Mouse (Mus musculus) lung, embryonic 16.5 days (tissue): ENCODE data around the gene Otx1. TPM values are rescaled to one million over a fixed set of nuclear protein-coding genes. Genes with fewer than 3 reads are reported as not detected.

Experiments used
- ATAC-seq: fragments of 200-750 bp; cut with Nextera tagmentation; 2 replicates; pipeline ENCODE4 v1.8.0; 2017; ENCODE audit warnings: low read depth, mild to moderate bottlenecking, moderate library complexity
- H3K27ac ChIP-seq: fragments of 300-500 bp; sonication (generic); 2 replicates; pipeline ENCODE4 v1.5.1; 2014; ENCODE audit warnings: mild to moderate bottlenecking, control low read depth, low read length
- H3K27me3 ChIP-seq: fragments of 300-500 bp; sonication (generic); 2 replicates; pipeline ENCODE4 v1.6.1; 2014; ENCODE audit warnings: low read depth, low read length, mixed read lengths; ENCODE audit not compliant: control insufficient read depth, insufficient read depth
- H3K36me3 ChIP-seq: fragments of 300-500 bp; sonication (generic); 2 replicates; pipeline ENCODE4 v1.6.1; 2014; ENCODE audit warnings: low read length; ENCODE audit not compliant: control insufficient read depth, insufficient read depth
- H3K4me1 ChIP-seq: fragments of 300-500 bp; sonication (generic); replicated peaks from 2 replicates; pipeline ENCODE4 v1.6.1; 2014; ENCODE audit warnings: low read length, mixed read lengths; ENCODE audit not compliant: control insufficient read depth, insufficient read depth
- H3K4me2 ChIP-seq: fragments of 300-500 bp; sonication (generic); 2 replicates; pipeline ENCODE4 v1.6.1; 2014; ENCODE audit warnings: low read depth, low read length, control low read depth
- H3K4me3 ChIP-seq: fragments of 300-500 bp; sonication (generic); 2 replicates; pipeline ENCODE4 v1.5.1; 2014; ENCODE audit warnings: mild to moderate bottlenecking, low read length, control low read depth
- H3K9ac ChIP-seq: fragments of 300-500 bp; sonication (generic); 2 replicates; pipeline ENCODE4 v1.6.1; 2014; ENCODE audit warnings: low read length, control low read depth
- H3K9me3 ChIP-seq: fragments of 300-500 bp; sonication (generic); 2 replicates; pipeline ENCODE4 v1.6.1; 2016; ENCODE audit warnings: low read length; ENCODE audit not compliant: control insufficient read depth
- WGBS: fragments of 180-500 bp; shearing (Covaris S2); extraction: QIAGEN DNeasy Blood & Tissue Kit; methylation state at CpG from one replicate; pipeline ENCODE4 v1.1.7; 2014; 5-methylcytosine and 5-hydroxymethylcytosine counted together
- polyA plus RNA-seq: library from polyadenylated mRNA; unstranded; fragments of >200 nt; fragmentation: Nextera tagmentation; extraction: Ambion mirVana; gene quantifications from 2 replicates; pipeline ENCODE4 v1.2.1, GENCODE M21; 2015

Gene Otx1
- polyA plus RNA-seq, 1 experiment from 2014 or later, result 0.59 TPM

GRCm38 (mm10) chr11:22008129-22008596, 5.5 kb upstream of the Otx1 start:
- Histone ChIP-seq H3K9ac (no peak overlapping the region), H3K9me3 (no peaks in the 10 kb centered on the region), H3K4me1 (peaks cover 10% of the 10 kb centered on the region), H3K27ac (no peak overlapping the region), H3K36me3 (no peaks in the 10 kb centered on the region), H3K4me2 (peak overlapping the region; percentile 1), H3K4me3 (peak overlapping the region; percentile 4; the same call in 1 of the 2 replicates), H3K27me3 (peaks cover 46% of the 10 kb centered on the region)
- ATAC-seq, result no peak
- WGBS, result 17% methylated on average over 10 of the region's 10 CpGs

GRCm38 (mm10) chr11:22007781-22008110, 5.0 kb upstream of the Otx1 start:
- H3K9ac ChIP-seq, result no peak overlapping the region
- no peak overlapping the region for H3K27ac ChIP-seq
- H3K4me1 ChIP-seq, result peaks cover 12% of the 10 kb centered on the region
- H3K27me3 ChIP-seq, result peaks cover 47% of the 10 kb centered on the region
- no peaks in the 10 kb centered on the region for H3K36me3 ChIP-seq
- no peaks in the 10 kb centered on the region for H3K9me3 ChIP-seq
- peak overlapping the region; percentile 0; the same call in 1 of the 2 replicates for H3K4me3 ChIP-seq
- ATAC-seq, result no peak
- WGBS, result 21% methylated on average over 6 of the region's 6 CpGs
- H3K4me2 ChIP-seq, result peak overlapping the region; percentile 1

GRCm38 (mm10) chr11:22007088-22007780, 4.5 kb upstream of the Otx1 start:
- 19% methylated on average over 20 of the region's 20 CpGs for WGBS

GRCm38 (mm10) chr11:22006471-22007087, 3.9 kb upstream of the Otx1 start:
- no peak for ATAC-seq
- Histone ChIP-seq H3K9ac (no peak overlapping the region), H3K9me3 (no peaks in the 10 kb centered on the region), H3K27ac (no peak overlapping the region), H3K4me2 (no peak overlapping the region), H3K4me1 (peaks cover 23% of the 10 kb centered on the region), H3K27me3 (peaks cover 58% of the 10 kb centered on the region), H3K4me3 (no peak overlapping the region), H3K36me3 (no peaks in the 10 kb centered on the region)
- 42% methylated on average over 12 of the region's 12 CpGs for WGBS

More at GRCm38 (mm10) chr11:22007088-22007780, 4.5 kb upstream of the Otx1 start:
- Histone ChIP-seq H3K27ac (no peak overlapping the region), H3K4me2 (peak overlapping the region; percentile 1; the same call in 1 of the 2 replicates), H3K4me3 (peak overlapping the region; percentile 0; the same call in 1 of the 2 replicates), H3K9ac (no peak overlapping the region), H3K36me3 (no peaks in the 10 kb centered on the region), H3K4me1 (peaks cover 17% of the 10 kb centered on the region), H3K9me3 (no peaks in the 10 kb centered on the region), H3K27me3 (peaks cover 52% of the 10 kb centered on the region)
- no peak for ATAC-seq

GRCm38 (mm10) chr11:22005281-22005870, 2.7 kb upstream of the Otx1 start:
- Histone ChIP-seq H3K4me2 (no peak overlapping the region), H3K9me3 (no peaks in the 10 kb centered on the region), H3K4me3 (no peak overlapping the region), H3K36me3 (no peaks in the 10 kb centered on the region), H3K27ac (no peak overlapping the region), H3K4me1 (peaks cover 33% of the 10 kb centered on the region), H3K27me3 (peaks cover 69% of the 10 kb centered on the region), H3K9ac (no peak overlapping the region)
- 42% methylated on average over 9 of the region's 9 CpGs for WGBS
- no peak for ATAC-seq

- no peaks in the 10 kb centered on the region for H3K36me3 ChIP-seq
- 0 out of 2 replicates have a peak, but pooled peaks have one; percentile 15 for ATAC-seq
- no peaks in the 10 kb centered on the region for H3K9me3 ChIP-seq
- H3K4me3 ChIP-seq, result peak overlapping the region; percentile 19; the same call in 1 of the 2 replicates
- no peak overlapping the region for H3K4me2 ChIP-seq
- H3K27me3 ChIP-seq, result peaks cover 79% of the 10 kb centered on the region
- no peak overlapping the region for H3K9ac ChIP-seq
- 6% methylated on average over 18 of the region's 18 CpGs for WGBS
- peaks cover 33% of the 10 kb centered on the region for H3K4me1 ChIP-seq
- no peak overlapping the region for H3K27ac ChIP-seq
Measured at GRCm38 (mm10) chr11:22004331-22004841, 1.7 kb upstream of the Otx1 start.

- peak overlapping the region; percentile 5; the same call in 1 of the 2 replicates for H3K4me2 ChIP-seq
- H3K36me3 ChIP-seq, result no peaks in the 10 kb centered on the region
- H3K9ac ChIP-seq, result no peak overlapping the region
- 2% methylated on average over 31 of the region's 31 CpGs for WGBS
- ATAC-seq, result no peak
- peak overlapping the region; percentile 10; the same call in 1 of the 2 replicates for H3K4me3 ChIP-seq
- peaks cover 88% of the 10 kb centered on the region for H3K27me3 ChIP-seq
- H3K9me3 ChIP-seq, result no peaks in the 10 kb centered on the region
- H3K4me1 ChIP-seq, result peaks cover 33% of the 10 kb centered on the region
- H3K27ac ChIP-seq, result no peak overlapping the region
Measured at GRCm38 (mm10) chr11:22003341-22003981, 764 bp upstream of the Otx1 start.

GRCm38 (mm10) chr11:22002062-22002782, 475 bp downstream of the Otx1 start:
- H3K27me3 ChIP-seq, result peaks cover 85% of the 10 kb centered on the region
- H3K9me3 ChIP-seq, result no peaks in the 10 kb centered on the region
- peaks cover 27% of the 10 kb centered on the region for H3K4me1 ChIP-seq
- H3K27ac ChIP-seq, result no peak overlapping the region
- no peaks in the 10 kb centered on the region for H3K36me3 ChIP-seq
- WGBS, result under 1% methylated on average over 34 of the region's 34 CpGs
- peak overlapping the region; percentile 96 for H3K4me2 ChIP-seq
- peak overlapping the region; percentile 59 for H3K4me3 ChIP-seq
- no peak for ATAC-seq
- peak overlapping the region; percentile 60 for H3K9ac ChIP-seq
